Mouse (Mus musculus) liver, adult 10 weeks (tissue): Measurements from ENCODE around the gene Asb11. TPM values are rescaled to one million over a fixed set of nuclear protein-coding genes. Genes with fewer than 3 reads are reported as not detected.

Experiments used
- polyA plus RNA-seq: library from polyadenylated mRNA; stranded (reverse); fragments of 350-450 nt; fragmentation: Illumina TruSeq; extraction: RNeasy Lipid Tissue Mini Kit (QIAGEN cat#74804); gene quantifications from one replicate; pipeline ENCODE4 v1.2.3, GENCODE M21; 2014; ENCODE audit warnings: low read depth, low replicate concordance

The Asb11 gene
- polyA plus RNA-seq: not detected

GRCm38 (mm10) chrX:164436709-164437108, at the start of gene Asb11:
Asb11 (plus strand) TSS chrX:164436994.

GRCm38 (mm10) chrX:164419471-164419939, 17.3 kb upstream of the Asb11 start, which contains the start of gene Piga:
Piga (plus strand) TSS chrX:164419787.

DNA sequence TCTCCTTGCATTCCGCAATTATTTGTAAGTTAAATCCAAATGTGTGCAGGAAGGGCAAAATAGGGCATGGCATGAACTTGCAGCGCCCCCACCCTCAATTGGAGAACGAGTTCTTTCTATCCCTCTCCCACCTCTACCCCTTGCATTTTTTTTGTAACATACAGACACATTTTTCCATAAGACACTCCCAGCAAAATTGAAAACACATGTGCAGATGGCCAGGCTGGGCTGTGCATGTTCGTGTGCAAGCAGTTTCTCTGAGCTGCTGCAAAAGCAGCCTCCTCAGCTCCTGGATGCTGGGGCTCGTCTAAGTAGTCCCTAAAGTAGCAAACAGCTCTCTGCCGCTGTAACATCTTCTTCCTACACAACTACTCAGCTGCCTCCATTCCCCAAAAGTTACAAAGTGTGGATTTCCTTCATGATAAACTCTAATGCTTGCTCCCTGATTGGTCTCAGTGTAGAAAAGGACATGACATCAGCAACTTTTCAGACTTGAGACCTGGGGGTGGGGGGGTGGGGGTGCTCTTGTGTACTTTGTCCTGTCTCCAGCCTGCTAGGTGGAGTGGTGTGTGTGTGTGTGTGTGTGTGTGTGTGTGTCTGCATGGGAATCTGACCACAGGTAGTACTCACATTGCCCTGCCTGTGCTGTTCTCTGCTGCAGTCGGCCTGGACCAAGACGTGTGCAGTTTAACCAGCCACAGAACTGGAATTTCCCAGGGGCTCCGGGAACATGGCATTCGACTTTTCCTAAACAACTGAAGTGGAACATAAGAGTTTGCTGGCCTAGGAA, 69.1 kb downstream of the Asb11 start, which contains the start of gene Asb9:
Gene Asb9 (plus strand): TSS at position 619 of the 790 bp plus-strand sequence.

Other genes with a start within 250 kb of the Asb11 start
- gene Bmx, start 178.8 kb upstream of the Asb11 start, polyA plus RNA-seq: 0.24 TPM
- 31.4 TPM for gene Pir, start 167.6 kb upstream of the Asb11 start, polyA plus RNA-seq
- gene Vegfd, start 63.6 kb upstream of the Asb11 start, polyA plus RNA-seq: 0.79 TPM
- gene Piga, start 17.2 kb upstream of the Asb11 start, polyA plus RNA-seq: 7.7 TPM
- gene Asb9, start 69.3 kb downstream of the Asb11 start, polyA plus RNA-seq: not detected